Mouse (Mus musculus) forebrain, embryonic 12.5 days (tissue): ENCODE data around the gene Mrps18a. TPM values are rescaled to one million over a fixed set of nuclear protein-coding genes. Genes with fewer than 3 reads are reported as not detected.
A peak's percentile ranks its signal among the peaks of the same experiment; 100 is the strongest.

ENCODE experiments used
- ATAC-seq: fragments of 200-750 bp; cut with Nextera tagmentation; 2 replicates; pipeline ENCODE4 v1.8.0; 2017; ENCODE audit warnings: moderate TSS enrichment; ENCODE audit not compliant: low FRiP score
- H3K27ac ChIP-seq: fragments of 300-500 bp; sonication (generic); 2 replicates; pipeline ENCODE4 v1.5.1; 2016; ENCODE audit warnings: mild to moderate bottlenecking
- H3K27me3 ChIP-seq: fragments of 300-500 bp; sonication (generic); 2 replicates; pipeline ENCODE4 v1.6.1; 2016; ENCODE audit warnings: mild to moderate bottlenecking
- H3K36me3 ChIP-seq: fragments of 300-500 bp; sonication (generic); replicated peaks from 2 replicates; pipeline ENCODE4 v1.6.1; 2016; ENCODE audit warnings: mild to moderate bottlenecking
- H3K4me1 ChIP-seq: fragments of 300-500 bp; sonication (generic); 2 replicates; pipeline ENCODE4 v1.6.1; 2016
- H3K4me2 ChIP-seq: fragments of 300-500 bp; sonication (generic); 2 replicates; pipeline ENCODE4 v1.6.1; 2016; ENCODE audit warnings: mild to moderate bottlenecking, moderate library complexity
- H3K4me3 ChIP-seq: fragments of 300-500 bp; sonication (generic); replicated peaks from 2 replicates; pipeline ENCODE4 v1.5.1; 2016; ENCODE audit warnings: mild to moderate bottlenecking
- H3K9ac ChIP-seq: fragments of 300-500 bp; sonication (generic); 2 replicates; pipeline ENCODE4 v1.6.1; 2016; ENCODE audit warnings: mild to moderate bottlenecking
- H3K9me3 ChIP-seq: fragments of 300-500 bp; sonication (generic); 2 replicates; pipeline ENCODE4 v1.6.1; 2016
- WGBS: fragments of 180-500 bp; shearing (Covaris S2); methylation state at CpG from one replicate; pipeline ENCODE4 v1.1.7; 2016; 5-methylcytosine and 5-hydroxymethylcytosine counted together
- polyA plus RNA-seq: library from polyadenylated mRNA; unstranded; fragments of >200 nt; fragmentation: Nextera tagmentation; extraction: Ambion mirVana; gene quantifications from 2 replicates; pipeline ENCODE4 v1.2.1, GENCODE M21; 2016

Gene Mrps18a
- polyA plus RNA-seq, 1 experiment from 2014 or later = 121 TPM

- Histone ChIP-seq H3K4me3 (no peak overlapping the region), H3K36me3 (no peaks in the 10 kb centered on the region), H3K27ac (no peak overlapping the region), H3K4me1 (peaks cover 22% of the 10 kb centered on the region), H3K4me2 (no peak overlapping the region), H3K9ac (no peak overlapping the region), H3K27me3 (no peaks in the 10 kb centered on the region), H3K9me3 (no peaks in the 10 kb centered on the region)
- ATAC-seq = no peak
- 79% methylated on average over 2 of the region's 2 CpGs for WGBS
Observed at GRCm38 (mm10) chr17:46079037-46079436, 31.7 kb upstream of the Mrps18a start.

- H3K4me3 ChIP-seq = no peak overlapping the region
- no peak overlapping the region for H3K9ac ChIP-seq
- 34% methylated on average over 7 of the region's 7 CpGs for WGBS
- H3K4me2 ChIP-seq = no peak overlapping the region
- no peaks in the 10 kb centered on the region for H3K9me3 ChIP-seq
- no peaks in the 10 kb centered on the region for H3K27me3 ChIP-seq
- peaks cover 25% of the 10 kb centered on the region for H3K4me1 ChIP-seq
- no peak for ATAC-seq
- no peak overlapping the region for H3K27ac ChIP-seq
- H3K36me3 ChIP-seq = no peaks in the 10 kb centered on the region
Observed at GRCm38 (mm10) chr17:46080388-46080787, 30.4 kb upstream of the Mrps18a start.

GRCm38 (mm10) chr17:46081042-46081441 lies 29.7 kb upstream of the Mrps18a start:
- ATAC-seq = no peak
- H3K27ac ChIP-seq = no peak overlapping the region

GRCm38 (mm10) chr17:46081657-46082056 lies 29.1 kb upstream of the Mrps18a start:
- Histone ChIP-seq H3K27me3 (no peaks in the 10 kb centered on the region), H3K27ac (no peak overlapping the region), H3K4me3 (no peak overlapping the region), H3K4me1 (peaks cover 25% of the 10 kb centered on the region), H3K9ac (no peak overlapping the region), H3K9me3 (no peaks in the 10 kb centered on the region), H3K36me3 (no peaks in the 10 kb centered on the region), H3K4me2 (no peak overlapping the region)
- 65% methylated on average over 7 of the region's 7 CpGs for WGBS
- ATAC-seq = no peak

More at GRCm38 (mm10) chr17:46081042-46081441, 29.7 kb upstream of the Mrps18a start:
- no peak overlapping the region for H3K4me2 ChIP-seq
- 33% methylated on average over 5 of the region's 5 CpGs for WGBS
- no peak overlapping the region for H3K9ac ChIP-seq
- no peaks in the 10 kb centered on the region for H3K9me3 ChIP-seq
- no peaks in the 10 kb centered on the region for H3K36me3 ChIP-seq
- no peak overlapping the region for H3K4me3 ChIP-seq
- peaks cover 25% of the 10 kb centered on the region for H3K4me1 ChIP-seq
- no peaks in the 10 kb centered on the region for H3K27me3 ChIP-seq

GRCm38 (mm10) chr17:46083381-46083780 lies 27.4 kb upstream of the Mrps18a start:
- no peak overlapping the region; the same call in 1 of the 2 replicates for H3K4me2 ChIP-seq
- 86% methylated on average over 3 of the region's 3 CpGs for WGBS

GRCm38 (mm10) chr17:46084091-46084501 lies 26.7 kb upstream of the Mrps18a start:
- WGBS = 15% methylated on average over 10 of the region's 10 CpGs
- Histone ChIP-seq H3K9me3 (no peaks in the 10 kb centered on the region), H3K36me3 (no peaks in the 10 kb centered on the region), H3K27me3 (no peaks in the 10 kb centered on the region), H3K4me1 (peaks cover 25% of the 10 kb centered on the region), H3K27ac (peak overlapping the region; percentile 73), H3K9ac (no peak overlapping the region), H3K4me3 (no peak overlapping the region), H3K4me2 (peak overlapping the region; percentile 42)
- ATAC-seq = peak; percentile 86; the same call in 1 of the 2 replicates

More at GRCm38 (mm10) chr17:46083381-46083780, 27.4 kb upstream of the Mrps18a start:
- no peak overlapping the region for H3K9ac ChIP-seq
- peak overlapping the region; percentile 73 for H3K27ac ChIP-seq
- no peaks in the 10 kb centered on the region for H3K36me3 ChIP-seq
- H3K4me3 ChIP-seq = no peak overlapping the region
- ATAC-seq = no peak
- peaks cover 25% of the 10 kb centered on the region for H3K4me1 ChIP-seq
- no peaks in the 10 kb centered on the region for H3K27me3 ChIP-seq
- H3K9me3 ChIP-seq = no peaks in the 10 kb centered on the region

GRCm38 (mm10) chr17:46086341-46086870 lies 24.4 kb upstream of the Mrps18a start:
- WGBS = 66% methylated on average over 17 of the region's 17 CpGs
- Histone ChIP-seq H3K4me2 (no peak overlapping the region), H3K9ac (no peak overlapping the region), H3K9me3 (no peaks in the 10 kb centered on the region), H3K4me1 (peaks cover 14% of the 10 kb centered on the region), H3K27ac (no peak overlapping the region), H3K4me3 (no peak overlapping the region), H3K27me3 (peaks cover 2% of the 10 kb centered on the region; the same call in 1 of the 2 replicates), H3K36me3 (no peaks in the 10 kb centered on the region)
- ATAC-seq = no peak

GRCm38 (mm10) chr17:46091351-46091750 lies 19.4 kb upstream of the Mrps18a start:
- Histone ChIP-seq H3K4me1 (no peaks in the 10 kb centered on the region), H3K27ac (no peak overlapping the region), H3K36me3 (no peaks in the 10 kb centered on the region), H3K4me2 (no peak overlapping the region), H3K4me3 (no peak overlapping the region), H3K9me3 (no peaks in the 10 kb centered on the region), H3K9ac (no peak overlapping the region), H3K27me3 (peaks cover 8% of the 10 kb centered on the region; the same call in 1 of the 2 replicates)
- ATAC-seq = no peak
- WGBS = 89% methylated on average over 1 of the region's 1 CpGs

GRCm38 (mm10) chr17:46091899-46092298 lies 18.9 kb upstream of the Mrps18a start:
- Histone ChIP-seq H3K36me3 (no peaks in the 10 kb centered on the region), H3K4me1 (no peaks in the 10 kb centered on the region), H3K4me2 (no peak overlapping the region), H3K27me3 (peaks cover 9% of the 10 kb centered on the region; the same call in 1 of the 2 replicates), H3K4me3 (no peak overlapping the region), H3K9me3 (no peaks in the 10 kb centered on the region), H3K9ac (no peak overlapping the region), H3K27ac (no peak overlapping the region)
- ATAC-seq = no peak
- 85% methylated on average over 14 of the region's 14 CpGs for WGBS

GRCm38 (mm10) chr17:46098525-46098924 lies 12.3 kb upstream of the Mrps18a start:
- Histone ChIP-seq H3K27me3 (0 out of 2 replicates have a peak, but pooled peaks cover 7% of the 10 kb centered on the region), H3K9me3 (no peaks in the 10 kb centered on the region), H3K4me2 (no peak overlapping the region), H3K9ac (no peak overlapping the region), H3K36me3 (no peaks in the 10 kb centered on the region), H3K4me3 (no peak overlapping the region), H3K27ac (no peak overlapping the region), H3K4me1 (no peaks in the 10 kb centered on the region; the same call in 1 of the 2 replicates)
- WGBS = 59% methylated on average over 8 of the region's 8 CpGs
- no peak for ATAC-seq

GRCm38 (mm10) chr17:46101906-46102305 lies 8.9 kb upstream of the Mrps18a start:
- no peaks in the 10 kb centered on the region for H3K9me3 ChIP-seq
- H3K4me2 ChIP-seq = no peak overlapping the region
- H3K27me3 ChIP-seq = peaks cover under 1% of the 10 kb centered on the region; the same call in 1 of the 2 replicates
- no peak for ATAC-seq
- 88% methylated on average over 9 of the region's 9 CpGs for WGBS
- no peak overlapping the region for H3K4me3 ChIP-seq
- no peaks in the 10 kb centered on the region for H3K36me3 ChIP-seq
- H3K27ac ChIP-seq = no peak overlapping the region
- H3K9ac ChIP-seq = no peak overlapping the region
- no peaks in the 10 kb centered on the region; the same call in 1 of the 2 replicates for H3K4me1 ChIP-seq

- Histone ChIP-seq H3K4me3 (no peak overlapping the region), H3K9me3 (no peaks in the 10 kb centered on the region), H3K27me3 (peaks cover 7% of the 10 kb centered on the region; the same call in 1 of the 2 replicates), H3K27ac (no peak overlapping the region), H3K4me2 (no peak overlapping the region), H3K36me3 (no peaks in the 10 kb centered on the region), H3K4me1 (no peaks in the 10 kb centered on the region; the same call in 1 of the 2 replicates), H3K9ac (no peak overlapping the region)
- no peak for ATAC-seq
- 40% methylated on average over 8 of the region's 8 CpGs for WGBS
Observed at GRCm38 (mm10) chr17:46102608-46103159, 8.1 kb upstream of the Mrps18a start.

GRCm38 (mm10) chr17:46104487-46104886 lies 6.3 kb upstream of the Mrps18a start:
- no peak overlapping the region for H3K4me2 ChIP-seq
- H3K36me3 ChIP-seq = no peaks in the 10 kb centered on the region
- WGBS = 55% methylated on average over 12 of the region's 12 CpGs
- no peak overlapping the region for H3K9ac ChIP-seq
- H3K4me3 ChIP-seq = no peak overlapping the region
- no peaks in the 10 kb centered on the region; the same call in 1 of the 2 replicates for H3K4me1 ChIP-seq
- peaks cover 17% of the 10 kb centered on the region for H3K27me3 ChIP-seq
- no peak overlapping the region for H3K27ac ChIP-seq
- no peaks in the 10 kb centered on the region for H3K9me3 ChIP-seq
- ATAC-seq = no peak
